Mouse (Mus musculus) CH12.LX (cell line): ENCODE measurements at regions not wholly inside any gene's neighbourhood (a gene's known extent, or its start where the extent isn't known, plus 50 kb on each side); places are given as distances from the start of the nearest gene placed in this dataset.

Source experiments
- DNase-seq: peaks from one replicate; pipeline ENCODE4 v3.0.0-alpha.2; 2013; ENCODE audit errors: extremely low read depth
- H3K27ac ChIP-seq: 2 replicates; pipeline ENCODE4 v1.5.1; 2012; ENCODE audit warnings: low read depth, mild to moderate bottlenecking, control low read depth, moderate library complexity; ENCODE audit not compliant: insufficient read depth
- H3K27me3 ChIP-seq: replicated peaks from 2 replicates; pipeline ENCODE3; 2012; ENCODE audit warnings: inconsistent platforms
- H3K36me3 ChIP-seq, 2 experiments: replicated peaks in 1 of 2; 2 replicates each; pipeline versions ENCODE3 to v1.6.1; 2012; ENCODE audit warnings: inconsistent platforms in 1 of 2, low read length in 1 of 2, mild to moderate bottlenecking in 1 of 2, mixed read lengths in 1 of 2, moderate library complexity in 1 of 2; ENCODE audit not compliant: control insufficient read depth in 1 of 2, insufficient read depth in 1 of 2
- H3K4me1 ChIP-seq, 2 experiments: 2 replicates each; pipeline ENCODE4 v1.6.1; 2012; ENCODE audit warnings: inconsistent platforms in 1 of 2, moderate library complexity in 1 of 2; ENCODE audit not compliant: insufficient read depth in 2 of 2, control insufficient read depth in 1 of 2
- H3K4me2 ChIP-seq: 2 replicates; pipeline ENCODE4 v1.6.1; 2012; ENCODE audit warnings: low read depth, mild to moderate bottlenecking, control low read depth; ENCODE audit not compliant: poor library complexity, insufficient read depth, severe bottlenecking
- H3K4me3 ChIP-seq, 3 experiments: fragments of 150-350 bp in 1 of 3; sonication (generic) in 1 of 3; replicated peaks in 1 of 3; 2 replicates each; pipeline versions ENCODE3 to v1.5.1; 2011 to 2012; ENCODE audit warnings: low read depth in 2 of 3, low read length in 2 of 3, mild to moderate bottlenecking in 2 of 3, moderate library complexity in 2 of 3, control low read depth in 1 of 3, improper control_type of control experiment in 1 of 3, inconsistent platforms in 1 of 3, mixed read lengths in 1 of 3; ENCODE audit not compliant: poor library complexity in 1 of 3
- H3K79me2 ChIP-seq: replicated peaks from 2 replicates; pipeline ENCODE4 v1.6.1; 2012; ENCODE audit warnings: mild to moderate bottlenecking, moderate library complexity; ENCODE audit not compliant: control insufficient read depth, poor library complexity, insufficient read depth, severe bottlenecking; ENCODE audit errors: extremely low read depth
- H3K9ac ChIP-seq: 2 replicates; pipeline ENCODE4 v1.6.1; 2012; ENCODE audit warnings: low read depth, mild to moderate bottlenecking, control low read depth, moderate library complexity; ENCODE audit not compliant: insufficient read depth
- H3K9me3 ChIP-seq: replicated peaks from 2 replicates; pipeline ENCODE3; 2012; ENCODE audit warnings: low read length, inconsistent platforms, mixed read lengths
- CTCF ChIP-seq, 2 experiments: IDR thresholded peaks in 1 of 2; conservative IDR thresholded peaks in 1 of 2; 2 replicates each; pipeline ENCODE4 v1.5.1; 2011 to 2012; ENCODE audit warnings: low read depth in 2 of 2, low read length in 2 of 2, improper control_type of control experiment in 1 of 2, inconsistent platforms in 1 of 2, mild to moderate bottlenecking in 1 of 2, moderate library complexity in 1 of 2
- NRF1 ChIP-seq: IDR thresholded peaks from 2 replicates; pipeline ENCODE4 v1.6.1; 2014; ENCODE audit warnings: low read depth, mild to moderate bottlenecking, inconsistent platforms, low read length, improper control_type of control experiment, moderate library complexity
- POLR2A ChIP-seq: IDR thresholded peaks from 2 replicates; pipeline ENCODE4 v1.6.1; 2011; ENCODE audit warnings: low read depth, mild to moderate bottlenecking, improper control_type of control experiment, low read length
- ZKSCAN1 ChIP-seq: IDR thresholded peaks from 2 replicates; pipeline ENCODE4 v1.6.1; 2012; ENCODE audit warnings: low read depth, inconsistent platforms, low read length, improper control_type of control experiment, borderline replicate concordance
- dilution Hi-C: fragments of 300-500 bp; cut with MboI; formaldehyde crosslinking; loops from 2 replicates; pipeline ENCODE4 v1.14.3; 2020; ENCODE audit warnings: low sequenced_read_pairs; ENCODE audit not compliant: extremely low pct_unique_long_range_greater_than_20kb, extremely low pct_ligation_motif_present
- in situ Hi-C: fragments of 300-500 bp; cut with MboI; formaldehyde crosslinking; loops from 3 replicates; pipeline ENCODE4 v1.14.3; 2019; ENCODE audit warnings: low sequenced_read_pairs, low pct_ligation_motif_present, low pct_unique_long_range_greater_than_20kb, mixed read lengths

DNA sequence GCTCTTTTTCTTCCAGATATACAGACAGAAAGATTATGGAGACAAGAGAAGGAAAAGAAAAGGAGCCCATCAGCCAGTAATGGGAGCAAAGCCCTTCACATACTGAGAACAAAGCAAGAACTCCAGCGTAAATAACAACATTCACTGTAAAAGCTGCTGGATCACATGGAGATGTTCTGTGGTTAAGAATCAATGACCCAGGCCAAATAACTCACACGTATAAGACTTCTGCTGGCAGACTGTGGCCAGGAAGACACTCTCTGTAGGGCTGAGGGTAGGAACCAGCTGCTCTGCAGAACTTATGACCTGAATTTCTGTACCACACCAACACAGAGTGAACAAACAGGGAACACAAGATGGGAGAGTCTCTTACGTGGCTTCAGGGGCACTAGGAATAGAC lies 958.5 kb downstream of the Tmem114 start:
- Histone ChIP-seq H3K36me3 (no peaks in the 10 kb centered on the region), H3K4me1 (no peaks in the 10 kb centered on the region), H3K4me3 (no peak overlapping the region), H3K79me2 (no peaks in the 10 kb centered on the region), H3K27me3 (no peaks in the 10 kb centered on the region), H3K27ac (no peak overlapping the region), H3K4me2 (no peak overlapping the region), H3K9ac (no peak overlapping the region), H3K9me3 (peaks cover 59% of the 10 kb centered on the region)
- DNase-seq: no peak
- no peak for TF ChIP-seq CTCF (conservative IDR thresholded peaks at IDR 0.05 in 1 of 2, IDR thresholded peaks at IDR 0.05 in 1 of 2; ENCODE audit: low read depth in 2 of 2, low read length in 2 of 2)
- TF ChIP-seq ZKSCAN1: no peak
- TF ChIP-seq POLR2A: no peak
- no peak for TF ChIP-seq NRF1
- in situ Hi-C loops: no loop called here
- dilution Hi-C loops: no loop called here
